Mouse (Mus musculus): Measurements from ENCODE around the gene Stag1. TPM values are rescaled to one million over a fixed set of nuclear protein-coding genes. Genes with fewer than 3 reads are reported as not detected.

Gene Stag1
- polyA plus RNA-seq, 1 experiment from 2014 or later, result 16.8 TPM

- H3K4me3 ChIP-seq (replicated peaks), result no peak overlapping the region
- peaks cover 9% of the 10 kb centered on the region; the same call in 1 of the 2 replicates for H3K36me3 ChIP-seq (replicated peaks)
- no peak overlapping the region for H3K4me2 ChIP-seq
- peak; percentile 28; the same call in 1 of the 2 replicates for ATAC-seq (ENCODE audit: insufficient read depth)
- H3K27me3 ChIP-seq, result no peaks in the 10 kb centered on the region
- no peaks in the 10 kb centered on the region for H3K9me3 ChIP-seq (replicated peaks)
- 0 out of 2 replicates have a peak, but pooled peaks cover 6% of the 10 kb centered on the region for H3K4me1 ChIP-seq (replicated peaks)
- no peak overlapping the region for H3K27ac ChIP-seq (replicated peaks)
- WGBS (ENCODE audit: insufficient replicate concordance), result 30% methylated on average over 2 of the region's 2 CpGs
- H3K9ac ChIP-seq, result no peak overlapping the region
Measured at GRCm38 (mm10) chr9:100997138-100997537, 399.5 kb downstream of the Stag1 start.

GRCm38 (mm10) chr9:101002053-101002452 is 404.5 kb downstream of the Stag1 start:
- no peak for ATAC-seq (ENCODE audit: insufficient read depth)
- no peak overlapping the region for H3K27ac ChIP-seq (replicated peaks)
- no peak overlapping the region for H3K4me3 ChIP-seq (replicated peaks)
- no peaks in the 10 kb centered on the region for H3K27me3 ChIP-seq
- no peak overlapping the region for H3K4me2 ChIP-seq
- H3K9me3 ChIP-seq (replicated peaks), result no peaks in the 10 kb centered on the region
- peaks cover 8% of the 10 kb centered on the region for H3K36me3 ChIP-seq (replicated peaks)
- WGBS (ENCODE audit: insufficient replicate concordance), result 81% methylated on average over 4 of the region's 4 CpGs
- no peaks in the 10 kb centered on the region for H3K4me1 ChIP-seq (replicated peaks)
- H3K9ac ChIP-seq, result no peak overlapping the region

GRCm38 (mm10) chr9:101002841-101003240 is 405.2 kb downstream of the Stag1 start:
- H3K9me3 ChIP-seq (replicated peaks), result no peaks in the 10 kb centered on the region
- no peak for ATAC-seq (ENCODE audit: insufficient read depth)
- WGBS (ENCODE audit: insufficient replicate concordance), result 73% methylated on average over 8 of the region's 8 CpGs

GRCm38 (mm10) chr9:101003302-101003701 is 405.7 kb downstream of the Stag1 start:
- no peak overlapping the region for H3K4me2 ChIP-seq
- H3K9me3 ChIP-seq (replicated peaks), result no peaks in the 10 kb centered on the region
- no peak overlapping the region for H3K27ac ChIP-seq (replicated peaks)
- no peaks in the 10 kb centered on the region for H3K27me3 ChIP-seq
- no peak overlapping the region for H3K4me3 ChIP-seq (replicated peaks)
- no peaks in the 10 kb centered on the region for H3K4me1 ChIP-seq (replicated peaks)
- no peak for ATAC-seq (ENCODE audit: insufficient read depth)
- WGBS (ENCODE audit: insufficient replicate concordance), result 74% methylated on average over 5 of the region's 5 CpGs
- H3K9ac ChIP-seq, result no peak overlapping the region
- H3K36me3 ChIP-seq (replicated peaks), result peaks cover 8% of the 10 kb centered on the region

More at GRCm38 (mm10) chr9:101002841-101003240, 405.2 kb downstream of the Stag1 start:
- Histone ChIP-seq H3K4me2 (no peak overlapping the region), H3K27ac (replicated peaks) (no peak overlapping the region), H3K4me3 (replicated peaks) (no peak overlapping the region), H3K27me3 (no peaks in the 10 kb centered on the region), H3K9ac (no peak overlapping the region), H3K4me1 (replicated peaks) (no peaks in the 10 kb centered on the region), H3K36me3 (replicated peaks) (peaks cover 8% of the 10 kb centered on the region)

- Histone ChIP-seq H3K36me3 (replicated peaks) (peaks cover 8% of the 10 kb centered on the region; the same call in 1 of the 2 replicates), H3K27me3 (no peaks in the 10 kb centered on the region), H3K4me2 (no peak overlapping the region), H3K27ac (replicated peaks) (no peak overlapping the region), H3K4me1 (replicated peaks) (no peaks in the 10 kb centered on the region), H3K9ac (no peak overlapping the region), H3K9me3 (replicated peaks) (no peaks in the 10 kb centered on the region), H3K4me3 (replicated peaks) (no peak overlapping the region)
- no peak for ATAC-seq (ENCODE audit: insufficient read depth)
- WGBS (ENCODE audit: insufficient replicate concordance), result 68% methylated on average over 4 of the region's 4 CpGs
Measured at GRCm38 (mm10) chr9:101005866-101006265, 408.3 kb downstream of the Stag1 start.

Other genes with a start within 250 kb of the Stag1 start
- 0.25 and 0.54 TPM in 2 replicates for gene Il20rb, start 111.0 kb upstream of the Stag1 start, polyA plus RNA-seq (2015; fragmentation: Nextera tagmentation; extraction: Ambion mirVana)
- 20.6 and 23.3 TPM in 2 replicates for gene Nck1, start 51.7 kb upstream of the Stag1 start, polyA plus RNA-seq (2015; fragmentation: Nextera tagmentation; extraction: Ambion mirVana)
- 1.1 and 1.5 TPM in 2 replicates for gene Slc35g2, start 26.7 kb upstream of the Stag1 start, polyA plus RNA-seq (2015; fragmentation: Nextera tagmentation; extraction: Ambion mirVana)